Mouse (Mus musculus): ENCODE data around the gene Cadm3. TPM values are rescaled to one million over a fixed set of nuclear protein-coding genes. Genes with fewer than 3 reads are reported as not detected.
A peak's percentile ranks its signal among the peaks of the same experiment; 100 is the strongest.

Gene Cadm3
- polyA plus RNA-seq, 1 experiment from 2014 or later: 30.7 TPM

DNA sequence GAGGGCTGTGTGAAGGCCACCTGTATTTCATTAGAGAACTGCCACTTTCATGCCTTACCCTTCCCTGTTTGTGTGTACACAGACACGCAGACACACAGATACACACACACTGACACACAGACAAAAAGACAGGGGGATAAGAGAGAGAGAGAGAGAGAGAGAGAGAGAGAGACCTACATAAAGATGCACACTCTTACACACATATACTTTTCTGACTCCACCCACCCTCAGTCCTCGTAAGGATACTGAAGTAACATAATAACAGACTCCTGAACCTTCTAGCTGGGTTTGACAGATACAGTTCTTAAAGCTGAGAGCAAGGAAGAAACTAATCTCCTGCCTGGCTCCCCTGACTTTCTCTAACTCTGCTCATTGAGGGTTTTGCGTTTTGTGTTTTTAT lies 21.9 kb upstream of the Cadm3 start:
- H3K9ac ChIP-seq (ENCODE audit: low read depth, low read length): no peak overlapping the region
- ATAC-seq (ENCODE audit: low FRiP score) (peak; percentile 49), DNase-seq (ENCODE audit: low spot score) (no peak)
- H3K27ac ChIP-seq (ENCODE audit: low read depth, low read length): peak overlapping the region; percentile 61
- peak overlapping the region; percentile 16; the same call in 1 of the 2 replicates for H3K4me3 ChIP-seq (ENCODE audit: low read depth, low read length)
- no peaks in the 10 kb centered on the region for H3K27me3 ChIP-seq (ENCODE audit: control insufficient read depth, insufficient read depth, low read length)
- no peaks in the 10 kb centered on the region for H3K9me3 ChIP-seq (ENCODE audit: control insufficient read depth, low read length)
- 21% methylated on average over 3 of the region's 3 CpGs for WGBS
- H3K4me2 ChIP-seq (replicated peaks; ENCODE audit: low read depth, low read length): peak overlapping the region; percentile 21
- H3K4me1 ChIP-seq (replicated peaks; ENCODE audit: control insufficient read depth, insufficient read depth, low read length): no peaks in the 10 kb centered on the region
- H3K36me3 ChIP-seq (ENCODE audit: control insufficient read depth, insufficient read depth, low read length): no peaks in the 10 kb centered on the region

DNA sequence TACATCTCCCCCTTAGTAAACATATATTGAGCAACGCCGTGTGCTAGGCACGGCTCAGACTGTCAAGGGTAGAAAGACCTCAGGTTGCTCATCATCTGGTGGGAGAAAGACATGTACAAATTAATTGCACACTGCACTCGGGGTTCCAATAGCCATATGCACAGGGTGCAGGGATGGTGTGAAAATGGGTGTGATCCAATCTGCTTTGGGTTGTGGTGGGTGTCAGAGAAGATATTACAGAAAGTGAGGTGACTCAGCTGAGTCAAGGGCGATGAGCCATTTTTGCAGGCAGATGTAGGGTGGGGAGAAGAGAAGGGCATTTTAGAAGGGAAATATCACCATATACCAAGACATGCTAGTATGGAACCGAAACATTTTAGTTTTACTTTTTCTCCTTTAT lies 13.9 kb upstream of the Cadm3 start:
- ATAC-seq (ENCODE audit: low FRiP score): no peak
- WGBS: 90% methylated on average over 6 of the region's 6 CpGs
- Histone ChIP-seq H3K4me3 (ENCODE audit: low read depth, low read length) (no peak overlapping the region), H3K4me2 (replicated peaks; ENCODE audit: low read depth, low read length) (no peak overlapping the region), H3K9me3 (ENCODE audit: control insufficient read depth, low read length) (no peaks in the 10 kb centered on the region), H3K27ac (ENCODE audit: low read depth, low read length) (no peak overlapping the region), H3K4me1 (replicated peaks; ENCODE audit: control insufficient read depth, insufficient read depth, low read length) (no peaks in the 10 kb centered on the region), H3K27me3 (ENCODE audit: control insufficient read depth, insufficient read depth, low read length) (no peaks in the 10 kb centered on the region), H3K9ac (ENCODE audit: low read depth, low read length) (no peak overlapping the region), H3K36me3 (ENCODE audit: control insufficient read depth, insufficient read depth, low read length) (no peaks in the 10 kb centered on the region)
- DNase-seq (ENCODE audit: low spot score): no peak

GRCm38 (mm10) chr1:173377380-173378112 lies 10.1 kb upstream of the Cadm3 start:
- H3K27me3 ChIP-seq (ENCODE audit: control insufficient read depth, insufficient read depth, low read length): no peaks in the 10 kb centered on the region
- no peak overlapping the region for H3K9ac ChIP-seq (ENCODE audit: low read depth, low read length)
- no peak overlapping the region for H3K4me2 ChIP-seq (replicated peaks; ENCODE audit: low read depth, low read length)
- no peak overlapping the region for H3K4me3 ChIP-seq (ENCODE audit: low read depth, low read length)
- no peaks in the 10 kb centered on the region for H3K4me1 ChIP-seq (replicated peaks; ENCODE audit: control insufficient read depth, insufficient read depth, low read length)
- no peaks in the 10 kb centered on the region for H3K36me3 ChIP-seq (ENCODE audit: control insufficient read depth, insufficient read depth, low read length)
- ATAC-seq (ENCODE audit: low FRiP score): peak; percentile 73
- H3K9me3 ChIP-seq (ENCODE audit: control insufficient read depth, low read length): no peaks in the 10 kb centered on the region
- DNase-seq (ENCODE audit: low spot score): peak; percentile 66
- 32% methylated on average over 13 of the region's 13 CpGs for WGBS
- H3K27ac ChIP-seq (ENCODE audit: low read depth, low read length): no peak overlapping the region

DNA sequence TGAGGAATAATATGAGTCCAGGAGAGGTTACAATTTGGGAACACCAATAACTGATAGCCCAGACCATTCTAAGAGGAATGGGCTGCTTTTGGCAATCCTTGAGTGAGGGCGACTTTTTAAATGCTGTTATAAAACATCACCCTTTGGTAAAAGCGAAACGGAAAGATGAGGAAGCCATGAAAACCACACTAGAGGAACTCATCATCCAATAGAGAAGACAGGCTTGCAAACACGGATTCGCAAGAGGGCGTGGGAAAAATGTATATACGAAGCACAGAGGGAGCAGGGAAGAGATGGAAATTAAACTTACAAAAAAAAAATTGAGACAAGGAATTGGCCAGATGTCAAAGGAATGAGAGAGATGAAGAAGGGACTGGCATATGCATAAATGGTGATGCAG lies 6.5 kb upstream of the Cadm3 start:
- Histone ChIP-seq H3K27ac (ENCODE audit: low read depth, low read length) (no peak overlapping the region), H3K4me3 (ENCODE audit: low read depth, low read length) (no peak overlapping the region), H3K4me2 (replicated peaks; ENCODE audit: low read depth, low read length) (no peak overlapping the region), H3K36me3 (ENCODE audit: control insufficient read depth, insufficient read depth, low read length) (no peaks in the 10 kb centered on the region), H3K9ac (ENCODE audit: low read depth, low read length) (no peak overlapping the region), H3K4me1 (replicated peaks; ENCODE audit: control insufficient read depth, insufficient read depth, low read length) (no peaks in the 10 kb centered on the region), H3K27me3 (ENCODE audit: control insufficient read depth, insufficient read depth, low read length) (no peaks in the 10 kb centered on the region), H3K9me3 (ENCODE audit: control insufficient read depth, low read length) (no peaks in the 10 kb centered on the region)
- no peak for ATAC-seq (ENCODE audit: low FRiP score)
- no peak for DNase-seq (ENCODE audit: low spot score)
- WGBS: 91% methylated on average over 7 of the region's 7 CpGs

DNA sequence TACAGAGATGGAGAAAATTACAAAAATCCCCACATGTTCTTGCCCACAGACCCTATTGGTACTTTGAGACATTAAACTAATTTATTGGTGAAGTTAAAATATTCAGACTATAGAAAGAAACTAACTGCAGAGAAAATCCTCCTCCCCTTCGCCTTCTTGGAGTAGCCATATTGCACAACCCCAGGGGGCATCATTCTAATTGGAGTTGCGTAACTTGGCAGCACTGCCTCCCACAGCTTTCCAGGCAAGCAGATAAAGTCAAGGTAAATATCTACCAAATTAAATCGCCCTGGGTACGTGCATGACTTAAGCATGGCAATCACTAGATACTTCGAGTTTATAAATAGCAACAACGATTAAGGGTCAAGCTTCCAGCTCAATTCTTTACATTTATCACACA lies 4.1 kb upstream of the Cadm3 start:
- no peak overlapping the region for H3K9ac ChIP-seq (ENCODE audit: low read depth, low read length)
- no peaks in the 10 kb centered on the region for H3K9me3 ChIP-seq (ENCODE audit: control insufficient read depth, low read length)
- 0 out of 2 replicates have a peak, but pooled peaks cover 2% of the 10 kb centered on the region for H3K27me3 ChIP-seq (ENCODE audit: control insufficient read depth, insufficient read depth, low read length)
- ATAC-seq (ENCODE audit: low FRiP score): no peak
- H3K4me1 ChIP-seq (replicated peaks; ENCODE audit: control insufficient read depth, insufficient read depth, low read length): no peaks in the 10 kb centered on the region
- no peak overlapping the region for H3K4me2 ChIP-seq (replicated peaks; ENCODE audit: low read depth, low read length)
- H3K27ac ChIP-seq (ENCODE audit: low read depth, low read length): no peak overlapping the region
- H3K4me3 ChIP-seq (ENCODE audit: low read depth, low read length): no peak overlapping the region
- DNase-seq (ENCODE audit: low spot score): no peak
- 87% methylated on average over 6 of the region's 6 CpGs for WGBS
- H3K36me3 ChIP-seq (ENCODE audit: control insufficient read depth, insufficient read depth, low read length): no peaks in the 10 kb centered on the region

GRCm38 (mm10) chr1:173370456-173370855 lies 3.0 kb upstream of the Cadm3 start:
- 71% methylated on average over 6 of the region's 6 CpGs for WGBS
- no peak for DNase-seq (ENCODE audit: low spot score)
- Histone ChIP-seq H3K27me3 (ENCODE audit: control insufficient read depth, insufficient read depth, low read length) (0 out of 2 replicates have a peak, but pooled peaks cover 4% of the 10 kb centered on the region), H3K9me3 (ENCODE audit: control insufficient read depth, low read length) (no peaks in the 10 kb centered on the region), H3K27ac (ENCODE audit: low read depth, low read length) (no peak overlapping the region), H3K9ac (ENCODE audit: low read depth, low read length) (no peak overlapping the region), H3K4me2 (replicated peaks; ENCODE audit: low read depth, low read length) (no peak overlapping the region), H3K4me3 (ENCODE audit: low read depth, low read length) (no peak overlapping the region), H3K4me1 (replicated peaks; ENCODE audit: control insufficient read depth, insufficient read depth, low read length) (no peaks in the 10 kb centered on the region; the same call in 1 of the 2 replicates), H3K36me3 (ENCODE audit: control insufficient read depth, insufficient read depth, low read length) (no peaks in the 10 kb centered on the region)
- ATAC-seq (ENCODE audit: low FRiP score): no peak

- DNase-seq (ENCODE audit: low spot score) (no peak), ATAC-seq (ENCODE audit: low FRiP score) (no peak)
- Histone ChIP-seq H3K27me3 (ENCODE audit: control insufficient read depth, insufficient read depth, low read length) (0 out of 2 replicates have a peak, but pooled peaks cover 4% of the 10 kb centered on the region), H3K36me3 (ENCODE audit: control insufficient read depth, insufficient read depth, low read length) (no peaks in the 10 kb centered on the region), H3K9ac (ENCODE audit: low read depth, low read length) (no peak overlapping the region), H3K27ac (ENCODE audit: low read depth, low read length) (no peak overlapping the region), H3K4me2 (replicated peaks; ENCODE audit: low read depth, low read length) (no peak overlapping the region), H3K4me1 (replicated peaks; ENCODE audit: control insufficient read depth, insufficient read depth, low read length) (no peaks in the 10 kb centered on the region; the same call in 1 of the 2 replicates), H3K4me3 (ENCODE audit: low read depth, low read length) (no peak overlapping the region), H3K9me3 (ENCODE audit: control insufficient read depth, low read length) (no peaks in the 10 kb centered on the region)
- 67% methylated on average over 2 of the region's 2 CpGs for WGBS
Observed at GRCm38 (mm10) chr1:173369611-173370010, 2.1 kb upstream of the Cadm3 start.

- Histone ChIP-seq H3K4me3 (ENCODE audit: low read depth, low read length) (peak overlapping the region; percentile 83), H3K27me3 (ENCODE audit: control insufficient read depth, insufficient read depth, low read length) (0 out of 2 replicates have a peak, but pooled peaks cover 4% of the 10 kb centered on the region), H3K36me3 (ENCODE audit: control insufficient read depth, insufficient read depth, low read length) (no peaks in the 10 kb centered on the region), H3K9me3 (ENCODE audit: control insufficient read depth, low read length) (no peaks in the 10 kb centered on the region), H3K4me1 (replicated peaks; ENCODE audit: control insufficient read depth, insufficient read depth, low read length) (no peaks in the 10 kb centered on the region; the same call in 1 of the 2 replicates), H3K9ac (ENCODE audit: low read depth, low read length) (peak overlapping the region; percentile 89), H3K27ac (ENCODE audit: low read depth, low read length) (peak overlapping the region; percentile 71), H3K4me2 (replicated peaks; ENCODE audit: low read depth, low read length) (peak overlapping the region; percentile 84)
- ATAC-seq (ENCODE audit: low FRiP score) (peak; percentile 77), DNase-seq (ENCODE audit: low spot score) (peak; percentile 69)
- WGBS: under 1% methylated on average over 31 of the region's 31 CpGs
Observed at GRCm38 (mm10) chr1:173366701-173367355, 667 bp downstream of the Cadm3 start.
